Comparison of ENCODE assay signal across 9 mouse cellular contexts in the genomic region with DNA sequence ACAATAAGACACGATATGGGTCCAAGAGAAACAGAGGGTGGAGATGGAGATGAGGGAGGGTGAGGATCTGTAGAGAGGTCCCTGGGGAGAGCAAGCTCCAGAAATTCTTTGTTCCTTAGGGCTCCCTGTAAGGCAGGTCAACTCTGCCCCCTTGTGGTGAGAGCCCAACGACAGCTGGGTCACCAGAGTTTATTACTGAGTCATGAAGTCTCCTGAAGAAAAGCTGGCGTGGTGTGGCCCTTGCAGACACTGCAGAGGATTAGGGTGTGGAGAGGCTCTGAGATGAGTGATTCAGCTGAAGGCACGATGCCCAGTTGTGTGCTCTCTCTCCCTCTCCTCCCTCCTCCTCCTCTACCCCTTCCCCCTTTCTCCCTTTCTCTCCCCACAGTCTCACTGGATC. TPM values are rescaled to one million over a fixed set of nuclear protein-coding genes. Genes with fewer than 3 reads are reported as not detected.
DNase-seq lines count a peak whose midpoint lies in the region; ATAC-seq lines count a peak whose summit lies in the region.
"Had no signal": no experiment of that assay in that cellular context is flagged by ENCODE, and none has a peak within 500 bp of the region (broad histone marks: within the 10 kb centered on the region; RNA-seq: fewer than 3 reads in every experiment).

No protein-coding gene starts in this region.

- no peaks in the 10 kb centered on the region for H3K36me3 ChIP-seq in liver, embryonic 11.5 days (ENCODE audit: control insufficient read depth, insufficient read depth, low read length)

- WGBS in liver, embryonic 11.5 days, result 5% methylated on average over 4 of the region's 4 CpGs

- peak; percentile 84 for DNase-seq in 416B (ENCODE audit: low read depth)
- peak; percentile 79 for DNase-seq in T-cell, adult 2 months (ENCODE audit: low spot score)
- peak; percentile 74 to 87 for DNase-seq in cerebellum, postnatal 25 days
- peak; percentile 74 to 80 for DNase-seq in gastrocnemius, adult 8-10 months (ENCODE audit: low spot score in 2 of 2)
- DNase-seq in kidney, adult 9 months, result peak; percentile 89
- DNase-seq in liver, embryonic 11.5 days (ENCODE audit: low spot score), result peak; percentile 74
- DNase-seq in ovary, postnatal 14 days (ENCODE audit: low spot score), result peak; percentile 83
- DNase-seq in thymus, postnatal 0 days (ENCODE audit: low spot score), result peak; percentile 77

- ATAC-seq in liver, embryonic 11.5 days (replicated peaks; ENCODE audit: low FRiP score), result peak; percentile 36; the same call in 1 of the 2 replicates

- no peaks in the 10 kb centered on the region; the same call in none of the 2 replicates for H3K27me3 ChIP-seq in liver, embryonic 11.5 days (replicated peaks; ENCODE audit: control insufficient read depth, insufficient read depth, low read length)

- no peak overlapping the region for H3K4me3 ChIP-seq in liver, embryonic 11.5 days (ENCODE audit: low read depth, low read length)

- H3K27ac ChIP-seq in liver, embryonic 11.5 days (ENCODE audit: low read depth, low read length), result no peak overlapping the region

- no peaks in the 10 kb centered on the region for H3K4me1 ChIP-seq in liver, embryonic 11.5 days (replicated peaks; ENCODE audit: control insufficient read depth, insufficient read depth, low read length)

- H3K4me2 ChIP-seq in liver, embryonic 11.5 days, result no peak overlapping the region

- H3K9ac ChIP-seq in liver, embryonic 11.5 days (ENCODE audit: low read depth, low read length), result no peak overlapping the region

- H3K9me3 ChIP-seq in liver, embryonic 11.5 days (ENCODE audit: control insufficient read depth, low read length), result no peaks in the 10 kb centered on the region

RNA-seq across cellular contexts. Expression of gene Cd7, which starts 2.0 kb away (rescaled TPM):
- not detected for total RNA-seq in gastrocnemius, adult 8-10 months (2022)
- 0.18 TPM in 2 replicates for polyA plus RNA-seq in liver, embryonic 11.5 days (2014; fragmentation: Nextera tagmentation; extraction: Ambion mirVana)
- polyA plus RNA-seq in thymus, postnatal 0 days (2015; fragmentation: Nextera tagmentation; extraction: Ambion mirVana), result 17.9 and 25.7 TPM in 2 replicates
- polyA plus RNA-seq: heart, embryonic 14.5 days had no signal

RNA-seq across cellular contexts. Expression of gene Sectm1b, which starts 22.2 kb away (rescaled TPM):
- not detected for total RNA-seq in gastrocnemius, adult 8-10 months (2022)
- polyA plus RNA-seq in liver, embryonic 11.5 days (2014; fragmentation: Nextera tagmentation; extraction: Ambion mirVana), result not detected in 2 replicates
- 0.27 and 0.53 TPM in 2 replicates for polyA plus RNA-seq in thymus, postnatal 0 days (2015; fragmentation: Nextera tagmentation; extraction: Ambion mirVana)
- polyA plus RNA-seq: heart, embryonic 14.5 days had no signal

RNA-seq across cellular contexts. Expression of gene Sectm1a, which starts 39.8 kb away (rescaled TPM):
- not detected for total RNA-seq in gastrocnemius, adult 8-10 months (2022)
- 0.32 and 0.86 TPM in 2 replicates for polyA plus RNA-seq in liver, embryonic 11.5 days (2014; fragmentation: Nextera tagmentation; extraction: Ambion mirVana)
- polyA plus RNA-seq in thymus, postnatal 0 days (2015; fragmentation: Nextera tagmentation; extraction: Ambion mirVana), result 2.5 and 4.1 TPM in 2 replicates
- polyA plus RNA-seq: heart, embryonic 14.5 days had no signal

RNA-seq across cellular contexts. Expression of gene Csnk1d, which starts 50.1 kb away (rescaled TPM):
- total RNA-seq in gastrocnemius, adult 8-10 months (2022), result 10 to 100 TPM; 50.9 to 64.8 (median 53.1) TPM
- 62.2 and 66.5 TPM in 2 replicates for polyA plus RNA-seq in liver, embryonic 11.5 days (2014; fragmentation: Nextera tagmentation; extraction: Ambion mirVana)
- polyA plus RNA-seq in thymus, postnatal 0 days (2015; fragmentation: Nextera tagmentation; extraction: Ambion mirVana), result 77.6 and 85.8 TPM in 2 replicates

Comparison
In these comparisons a context has a peak if more than half of its experiments do, and no peak if none do; other contexts are left out.
1. RNA of gene Cd7, which starts 2.0 kb away (polyA plus RNA-seq): 17.9 to 25.7 TPM in thymus, postnatal 0 days; 0.18 TPM in liver, embryonic 11.5 days; every median in the first group is over 10 times any median in the second.
2. Peak in every context shown above with its lines, with median percentiles within 50 percentile points of each other: DNase-seq.